Mouse (Mus musculus) E14TG2a.4 (cell line): ENCODE results near the gene Grhl3.

ENCODE experiments used
- H3K27me3 ChIP-seq: 2 replicates; pipeline ENCODE4 v1.6.1; 2014; ENCODE audit warnings: low read length, control low read depth; ENCODE audit not compliant: insufficient read depth
- H3K36me3 ChIP-seq: 2 replicates; pipeline ENCODE4 v1.6.1; 2014; ENCODE audit warnings: low read length, control low read depth; ENCODE audit not compliant: insufficient read depth
- H3K4me1 ChIP-seq: replicated peaks from 2 replicates; pipeline ENCODE4 v1.6.1; 2014; ENCODE audit warnings: low read depth, low read length, control low read depth
- H3K4me3 ChIP-seq: replicated peaks from 2 replicates; pipeline ENCODE4 v1.5.1; 2014; ENCODE audit warnings: mild to moderate bottlenecking, low read length
- H3K9me3 ChIP-seq: 2 replicates; pipeline ENCODE4 v1.6.1; 2014; ENCODE audit warnings: low read length, control low read depth
- CTCF ChIP-seq: conservative IDR thresholded peaks from 2 replicates; pipeline ENCODE4 v1.5.1; 2014; ENCODE audit warnings: low read length
- NANOG ChIP-seq: IDR thresholded peaks from 2 replicates; pipeline ENCODE4 v1.6.1; 2014; ENCODE audit warnings: borderline replicate concordance, low read length, mixed read lengths
- POU5F1 ChIP-seq: IDR thresholded peaks from 2 replicates; pipeline ENCODE4 v1.6.1; 2014; ENCODE audit warnings: low read length, borderline replicate concordance

The Grhl3 gene

DNA sequence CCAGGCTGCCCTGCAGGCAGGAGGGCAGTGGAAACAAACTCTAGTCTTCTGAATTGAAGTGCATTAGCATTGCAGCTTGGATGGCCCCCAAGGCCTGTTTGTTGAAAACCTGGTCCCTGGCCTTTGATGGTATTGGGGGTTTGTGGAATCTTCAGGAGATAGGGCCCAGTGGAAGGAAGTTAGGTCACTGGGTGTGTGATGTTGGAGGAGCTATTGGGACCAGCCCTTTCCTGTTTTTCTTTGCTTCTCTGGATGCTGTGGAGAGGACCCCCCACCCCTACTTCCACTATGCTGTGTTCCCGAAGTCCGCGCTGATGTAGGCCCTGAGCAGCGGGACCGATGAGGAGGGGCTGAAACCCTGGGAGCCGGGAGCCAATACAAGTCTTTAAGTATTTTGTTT, 75.3 kb downstream of the Grhl3 start:
- TF ChIP-seq NANOG (no peak), CTCF (no peak), POU5F1 (no peak)
- H3K9me3 ChIP-seq, result no peaks in the 10 kb centered on the region
- H3K4me1 ChIP-seq, result peaks cover 52% of the 10 kb centered on the region
- no peaks in the 10 kb centered on the region for H3K36me3 ChIP-seq
- no peaks in the 10 kb centered on the region for H3K27me3 ChIP-seq
- H3K4me3 ChIP-seq, result no peak overlapping the region

DNA sequence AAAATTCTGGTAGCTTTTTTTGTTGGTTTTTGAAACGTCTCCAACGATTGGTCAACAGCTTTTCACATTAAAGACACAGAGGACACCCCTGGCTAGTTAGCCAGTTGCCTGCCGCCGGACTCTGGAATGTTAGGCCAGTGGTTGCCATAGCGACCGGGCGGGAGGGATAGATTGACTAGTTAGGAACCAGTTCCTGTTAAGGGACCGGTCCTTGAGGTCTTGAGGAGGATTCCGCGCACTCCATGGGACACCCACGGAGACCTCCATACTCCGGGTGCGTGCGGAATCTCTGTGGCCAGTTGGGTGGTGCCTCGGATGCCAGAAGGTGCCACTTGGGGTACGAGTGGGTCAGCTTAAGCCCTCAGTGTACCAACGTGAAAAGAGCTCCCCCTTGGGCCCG, 77.6 kb downstream of the Grhl3 start:
- H3K4me3 ChIP-seq, result peak overlapping the region; percentile 88
- H3K27me3 ChIP-seq, result no peaks in the 10 kb centered on the region
- peaks cover 5% of the 10 kb centered on the region for H3K36me3 ChIP-seq
- no peaks in the 10 kb centered on the region for H3K9me3 ChIP-seq
- H3K4me1 ChIP-seq, result peaks cover 62% of the 10 kb centered on the region
- TF ChIP-seq CTCF (no peak), NANOG (no peak), POU5F1 (no peak)

- H3K9me3 ChIP-seq, result no peaks in the 10 kb centered on the region
- peaks cover 9% of the 10 kb centered on the region for H3K36me3 ChIP-seq
- H3K4me1 ChIP-seq, result peaks cover 66% of the 10 kb centered on the region
- peak overlapping the region; percentile 88 for H3K4me3 ChIP-seq
- no peaks in the 10 kb centered on the region for H3K27me3 ChIP-seq
- TF ChIP-seq CTCF (no peak), POU5F1 (no peak), NANOG (no peak)
Measured at GRCm38 (mm10) chr4:135495397-135495791, 78.0 kb downstream of the Grhl3 start.

DNA sequence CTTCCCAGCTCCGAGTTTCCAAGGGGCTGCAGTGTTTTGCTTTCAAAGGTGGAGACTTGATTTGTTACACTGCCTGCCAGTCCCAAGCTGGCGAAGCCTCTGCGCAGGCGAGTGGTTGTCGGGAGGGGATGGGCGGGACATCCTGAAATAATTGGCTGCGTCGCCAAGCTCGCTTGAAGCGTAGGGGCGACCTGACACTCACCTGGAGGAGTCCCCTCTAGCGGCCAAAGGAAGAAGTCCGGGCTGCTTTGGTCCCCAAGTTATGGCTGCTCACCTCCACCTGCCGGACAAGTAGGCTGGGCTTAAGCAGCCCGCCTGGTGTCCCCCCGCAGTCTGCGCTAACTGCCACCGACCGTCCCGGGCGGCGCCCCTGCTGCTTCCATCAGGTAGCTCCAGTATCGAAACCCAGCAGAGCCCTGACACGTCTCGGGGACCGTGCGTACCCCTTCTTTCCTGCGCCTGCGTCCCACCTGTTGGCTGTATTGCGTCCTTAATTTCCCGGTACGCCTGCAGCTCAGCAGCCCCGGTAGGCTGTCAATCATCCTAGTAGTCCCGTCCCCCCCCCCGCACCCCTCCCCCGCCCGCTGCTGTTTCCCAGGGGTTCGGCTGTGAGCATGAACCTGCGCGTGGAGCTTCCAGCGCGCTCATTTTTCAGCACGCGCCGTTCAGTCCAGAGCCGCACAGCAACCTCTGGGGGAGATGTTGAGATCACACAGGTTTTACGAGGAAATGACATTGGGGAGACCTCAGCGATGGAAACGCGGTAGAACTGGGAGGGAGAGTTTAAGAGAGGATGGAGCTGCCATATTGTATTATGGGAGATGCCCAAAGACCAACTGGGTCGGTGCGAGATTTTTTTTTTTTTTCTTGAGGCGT, 78.7 kb downstream of the Grhl3 start, which contains the start of the genes Stpg1 and Nipal3:
Stpg1 (plus strand) TSS at position 270 of the 876 bp plus-strand sequence.
Nipal3 (minus strand) TSS at position 518 of the 876 bp plus-strand sequence.
- Histone ChIP-seq H3K36me3 (peaks cover 15% of the 10 kb centered on the region), H3K27me3 (no peaks in the 10 kb centered on the region), H3K9me3 (no peaks in the 10 kb centered on the region), H3K4me3 (peak within 1 kb of the TSS; percentile 88), H3K4me1 (peaks cover 63% of the 10 kb centered on the region)
- TF ChIP-seq CTCF, result peak; percentile 54
- TF ChIP-seq NANOG, result no peak
- no peak for TF ChIP-seq POU5F1

- no peaks in the 10 kb centered on the region for H3K9me3 ChIP-seq
- no peak for TF ChIP-seq CTCF
- TF ChIP-seq POU5F1, result no peak
- no peak for TF ChIP-seq NANOG
- peaks cover 66% of the 10 kb centered on the region for H3K4me1 ChIP-seq
- H3K4me3 ChIP-seq, result peak overlapping the region; percentile 88
- H3K36me3 ChIP-seq, result peaks cover 23% of the 10 kb centered on the region
- H3K27me3 ChIP-seq, result no peaks in the 10 kb centered on the region
Measured at GRCm38 (mm10) chr4:135493691-135494520, 79.5 kb downstream of the Grhl3 start.

GRCm38 (mm10) chr4:135493271-135493670, 80.2 kb downstream of the Grhl3 start:
- peaks cover 29% of the 10 kb centered on the region for H3K36me3 ChIP-seq
- TF ChIP-seq CTCF (no peak), POU5F1 (no peak), NANOG (no peak)
- H3K4me1 ChIP-seq, result peaks cover 66% of the 10 kb centered on the region
- H3K27me3 ChIP-seq, result no peaks in the 10 kb centered on the region
- peak overlapping the region; percentile 88 for H3K4me3 ChIP-seq
- no peaks in the 10 kb centered on the region for H3K9me3 ChIP-seq
